Mouse (Mus musculus) colon, adult 2 months (tissue): ENCODE measurements around the gene Sag. TPM values are rescaled to one million over a fixed set of nuclear protein-coding genes. Genes with fewer than 3 reads are reported as not detected.

Experiments
- polyA plus RNA-seq: library from polyadenylated mRNA; depleted of rRNA; stranded (reverse); fragments of >200 nt; gene quantifications from 2 replicates; pipeline ENCODE4 v1.2.3, GENCODE M21; 2012; rRNA removed

Sag gene
- 0.07 and 0.31 TPM in 2 replicates for polyA plus RNA-seq

GRCm38 (mm10) chr1:87803576-87803975 lies at the start of gene Sag:
TSS of gene Sag (plus strand) at chr1:87803680.

DNA sequence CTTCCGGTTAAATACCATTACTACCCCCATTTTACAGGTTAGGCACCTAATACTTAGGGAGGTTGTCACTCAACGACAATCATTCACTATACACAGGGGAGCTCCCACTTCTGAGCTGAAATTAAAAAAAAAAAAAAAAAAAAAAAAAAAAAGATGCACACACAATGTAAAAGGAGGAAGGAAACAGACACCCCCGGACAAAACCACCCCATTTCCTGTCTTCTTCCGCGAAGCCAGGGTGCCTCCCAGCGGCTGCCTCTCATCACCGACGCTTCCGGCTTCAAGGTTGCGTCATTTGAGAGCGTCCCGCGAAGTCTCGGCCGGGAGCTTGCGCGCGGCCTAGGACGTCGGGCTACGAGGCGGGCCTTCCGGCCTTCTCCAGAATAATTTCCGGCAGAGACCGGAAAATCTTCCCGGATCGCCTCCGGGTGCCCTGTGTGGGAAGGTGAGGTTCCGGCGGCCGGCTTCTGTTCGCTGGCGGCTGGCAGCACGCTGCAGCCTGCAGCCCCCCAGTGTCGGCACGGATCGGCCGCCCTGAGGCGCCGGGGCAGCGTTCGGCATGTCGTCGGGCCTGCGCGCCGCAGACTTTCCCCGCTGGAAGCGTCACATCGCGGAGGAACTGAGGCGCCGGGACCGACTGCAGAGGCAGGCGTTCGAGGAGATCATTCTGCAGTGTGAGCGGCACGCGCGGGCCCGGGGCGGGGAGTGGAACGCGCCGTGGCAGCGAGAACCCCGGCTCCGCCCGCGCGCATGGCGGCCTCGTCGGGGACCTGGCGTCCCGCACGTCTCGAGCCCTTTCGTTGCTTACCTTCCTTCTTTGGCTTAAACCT lies 47.6 kb upstream of the Sag start, which contains the start of gene Atg16l1:
Gene Atg16l1, plus strand, starts transcription at position 230 of the 830 bp plus-strand sequence.

DNA sequence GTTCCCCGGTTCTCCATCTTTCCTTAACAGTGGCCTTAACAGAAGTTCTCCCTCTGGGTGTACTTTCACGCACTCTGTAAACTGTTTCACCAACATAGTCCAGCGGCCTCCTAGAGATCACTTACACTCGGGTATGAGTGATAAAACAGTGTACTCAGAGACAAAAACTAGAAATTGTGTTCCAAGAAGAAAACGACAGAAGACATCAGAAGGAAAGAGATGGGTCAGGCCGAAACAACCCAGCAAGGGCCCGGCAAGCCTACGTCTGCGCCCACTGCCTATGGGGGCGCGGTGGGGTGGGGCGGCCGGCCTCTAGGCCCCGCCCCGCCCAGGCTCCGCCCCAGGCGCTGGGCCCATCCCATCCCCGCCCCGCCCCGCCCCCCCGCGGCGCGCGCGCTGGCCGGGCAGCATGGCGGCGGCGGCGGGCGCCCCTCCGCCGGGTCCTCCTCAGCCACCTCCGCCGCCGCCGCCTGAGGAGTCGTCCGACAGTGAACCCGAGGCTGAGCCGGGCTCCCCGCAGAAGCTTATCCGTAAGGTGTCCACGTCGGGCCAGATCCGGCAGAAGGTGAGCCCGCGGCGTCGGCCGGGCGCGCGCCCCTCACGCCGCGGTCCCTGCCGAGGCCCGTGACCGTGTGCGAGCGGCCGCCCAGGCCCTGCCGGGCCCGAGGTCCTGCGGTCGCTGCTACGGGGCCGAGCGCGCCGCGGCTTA lies 49.6 kb downstream of the Sag start, which contains the start of gene Dgkd:
Gene Dgkd, plus strand, starts transcription at position 396 of the 709 bp plus-strand sequence.

Other genes starting within 250 kb of the Sag start
- gene Ngef, start 229.8 kb upstream of the Sag start, polyA plus RNA-seq: 15.9 and 25.6 TPM in 2 replicates
- 20.4 and 21.3 TPM in 2 replicates for gene Inpp5d, start 183.4 kb upstream of the Sag start, polyA plus RNA-seq
- 17.0 and 18.4 TPM in 2 replicates for gene Atg16l1, start 47.8 kb upstream of the Sag start, polyA plus RNA-seq
- 33.3 and 36.2 TPM in 2 replicates for gene Dgkd, start 49.6 kb downstream of the Sag start, polyA plus RNA-seq
- gene Usp40, start 204.9 kb downstream of the Sag start, polyA plus RNA-seq: 3.5 and 4.8 TPM in 2 replicates